Mouse (Mus musculus) megakaryocyte, embryonic 14.5 days (primary cell): ENCODE measurements around the gene Vps54.

Experiments
- FLI1 ChIP-seq: IDR thresholded peaks from 2 replicates; pipeline ENCODE4 v1.6.1; 2012; ENCODE audit warnings: low read length, inconsistent platforms, mixed read lengths
- GATA1 ChIP-seq: IDR thresholded peaks from 3 replicates; pipeline ENCODE4 v1.6.1; 2012; ENCODE audit warnings: mixed read lengths, low read length, inconsistent platforms, borderline replicate concordance

DNA sequence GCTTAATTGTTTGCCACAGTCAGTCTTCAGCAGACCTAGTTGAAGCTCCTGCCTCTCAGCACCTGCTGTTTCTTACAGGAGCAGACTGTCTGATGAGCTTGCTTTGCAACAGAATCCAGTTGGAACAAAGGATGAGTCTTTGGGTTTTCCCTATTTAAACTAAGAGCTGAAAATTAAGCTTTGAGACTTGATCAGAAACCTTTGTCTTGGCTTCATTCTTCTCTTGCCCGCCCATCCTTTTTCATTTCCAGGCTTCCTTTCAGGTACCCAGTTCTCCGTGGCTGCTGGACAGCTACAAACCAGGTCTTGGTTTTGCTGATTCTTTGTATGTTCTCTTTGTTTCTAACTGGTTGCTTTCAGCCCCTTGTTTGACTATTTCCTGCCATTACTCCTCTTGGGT is 30.0 kb upstream of the Vps54 start:
- TF ChIP-seq GATA1 (no peak), FLI1 (no peak)
